Mouse (Mus musculus) cerebellum, adult 2 months (tissue): Measurements from ENCODE around the gene Cmah. TPM values are rescaled to one million over a fixed set of nuclear protein-coding genes. Genes with fewer than 3 reads are reported as not detected.

Experiments
- DNase-seq, 2 experiments: peaks; one replicate each; pipeline ENCODE4 v3.0.0; 2021
- H3K27ac ChIP-seq: fragments of 200-500 bp; 2 replicates; pipeline ENCODE4 v1.5.1; 2012; ENCODE audit warnings: low read length, control low read depth, inconsistent platforms; ENCODE audit not compliant: insufficient read depth
- H3K27me3 ChIP-seq: fragments of 200-500 bp; 2 replicates; pipeline ENCODE4 v1.6.1; 2012; ENCODE audit warnings: inconsistent platforms, mild to moderate bottlenecking, low read length, moderate library complexity; ENCODE audit not compliant: control insufficient read depth, insufficient read depth
- H3K4me1 ChIP-seq: fragments of 200-500 bp; 2 replicates; pipeline ENCODE4 v1.6.1; 2011; ENCODE audit warnings: low read length; ENCODE audit not compliant: control insufficient read depth, insufficient read depth
- H3K4me3 ChIP-seq: fragments of 200-500 bp; replicated peaks from 2 replicates; pipeline ENCODE3; 2011; ENCODE audit warnings: mild to moderate bottlenecking, low read depth, low read length, control low read depth; ENCODE audit not compliant: insufficient read depth
- CTCF ChIP-seq: fragments of 200-500 bp; IDR thresholded peaks from 2 replicates; pipeline ENCODE4 v1.5.1; 2011; ENCODE audit warnings: low read depth, mild to moderate bottlenecking, control low read depth, low read length, moderate library complexity, borderline replicate concordance; ENCODE audit not compliant: insufficient read depth
- POLR2A ChIP-seq: fragments of 200-500 bp; IDR thresholded peaks from 2 replicates; pipeline ENCODE4 v1.6.1; 2011; ENCODE audit warnings: low read length, control low read depth, borderline replicate concordance; ENCODE audit not compliant: insufficient read depth
- WGBS: fragments of 180-500 bp; shearing (Covaris S2); methylation state at CpG from one replicate; pipeline ENCODE4 v1.1.7; 2018; 5-methylcytosine and 5-hydroxymethylcytosine counted together
- polyA plus RNA-seq: library from polyadenylated mRNA; depleted of rRNA; stranded (reverse); fragments of >200 nt; gene quantifications from 2 replicates; pipeline ENCODE4 v1.2.3, GENCODE M21; 2012; rRNA removed

Cmah gene
- 0.05 and 0.10 TPM in 2 replicates for polyA plus RNA-seq

DNA sequence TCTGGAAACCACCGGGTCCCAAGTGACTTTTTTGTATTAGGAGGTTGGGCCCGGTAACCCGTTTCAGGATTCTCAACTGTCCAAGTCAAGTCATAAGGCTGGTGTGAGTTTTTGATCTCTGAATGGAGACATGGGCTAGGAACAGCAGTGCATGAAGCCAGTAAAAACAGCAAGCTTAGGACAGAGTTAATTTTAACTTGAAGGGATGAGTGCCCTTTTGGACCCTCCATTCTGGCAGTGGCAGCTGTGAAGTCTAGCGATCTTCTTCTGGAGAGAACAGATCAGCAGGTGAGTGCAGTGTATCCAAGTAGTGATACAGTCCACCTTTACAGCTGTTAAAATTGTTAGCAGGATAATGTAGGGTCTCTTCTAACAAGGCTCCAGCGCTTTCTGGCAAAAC lies at the start of gene Cmah:
TSS of gene Cmah (plus strand) at position 204 of the 400 bp plus-strand sequence.
- no peak for TF ChIP-seq POLR2A
- no peak for TF ChIP-seq CTCF
- H3K27ac ChIP-seq = no peak within 1 kb of the TSS
- 63% methylated on average over 5 of the region's 5 CpGs for WGBS
- DNase-seq = no peak
- H3K27me3 ChIP-seq = no peaks in the 10 kb centered on the region; the same call in 1 of the 2 replicates
- no peak within 1 kb of the TSS for H3K4me3 ChIP-seq
- no peaks in the 10 kb centered on the region for H3K4me1 ChIP-seq

- H3K4me3 ChIP-seq = peak overlapping the region; percentile 93
- no peaks in the 10 kb centered on the region for H3K27me3 ChIP-seq
- WGBS = 74% methylated on average over 11 of the region's 11 CpGs
- no peak for DNase-seq
- H3K27ac ChIP-seq = no peak overlapping the region
- peaks cover 5% of the 10 kb centered on the region; the same call in 1 of the 2 replicates for H3K4me1 ChIP-seq
- no peak for TF ChIP-seq POLR2A
- TF ChIP-seq CTCF = no peak
Observed at GRCm38 (mm10) chr13:24279407-24279761, 47.8 kb upstream of the Cmah start.

DNA sequence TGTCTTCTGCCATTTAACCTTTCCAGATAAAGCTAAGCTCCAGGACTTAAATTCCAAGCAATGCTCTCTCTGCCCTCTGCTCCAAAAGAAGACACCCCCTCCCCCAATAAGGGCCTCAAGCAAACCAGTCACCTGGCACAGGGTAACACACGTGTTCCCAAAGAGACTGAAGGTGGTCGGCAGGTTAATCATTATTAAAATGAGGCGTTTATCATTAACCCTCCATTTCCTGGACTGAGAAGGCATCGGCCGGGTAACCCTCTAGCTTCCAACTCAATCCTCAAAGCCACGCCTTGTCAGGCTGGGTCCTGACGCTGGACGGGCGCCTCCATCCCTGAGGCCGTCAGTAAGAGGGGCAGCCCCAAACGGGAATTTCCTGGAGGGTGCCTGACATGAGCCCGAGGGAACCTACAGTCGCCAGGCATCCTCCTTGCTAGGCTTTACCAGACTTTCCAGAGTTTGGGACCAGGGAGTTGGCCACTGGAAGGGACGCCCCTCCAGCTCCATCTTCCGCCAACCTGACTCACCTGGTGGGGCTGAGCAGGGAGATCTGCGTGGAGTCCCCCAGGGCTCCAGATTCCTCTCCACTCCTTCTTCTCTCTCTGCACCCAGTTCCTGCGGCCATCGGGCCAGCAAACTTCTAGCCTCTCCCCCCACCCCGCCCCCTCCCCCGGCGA lies 47.3 kb upstream of the Cmah start:
- H3K27ac ChIP-seq = no peak overlapping the region
- peak; percentile 33 to 52 for DNase-seq
- peaks cover 5% of the 10 kb centered on the region; the same call in 1 of the 2 replicates for H3K4me1 ChIP-seq
- 3% methylated on average over 21 of the region's 21 CpGs for WGBS
- H3K27me3 ChIP-seq = no peaks in the 10 kb centered on the region
- TF ChIP-seq POLR2A (no peak), CTCF (no peak)
- peak overlapping the region; percentile 93 for H3K4me3 ChIP-seq

DNA sequence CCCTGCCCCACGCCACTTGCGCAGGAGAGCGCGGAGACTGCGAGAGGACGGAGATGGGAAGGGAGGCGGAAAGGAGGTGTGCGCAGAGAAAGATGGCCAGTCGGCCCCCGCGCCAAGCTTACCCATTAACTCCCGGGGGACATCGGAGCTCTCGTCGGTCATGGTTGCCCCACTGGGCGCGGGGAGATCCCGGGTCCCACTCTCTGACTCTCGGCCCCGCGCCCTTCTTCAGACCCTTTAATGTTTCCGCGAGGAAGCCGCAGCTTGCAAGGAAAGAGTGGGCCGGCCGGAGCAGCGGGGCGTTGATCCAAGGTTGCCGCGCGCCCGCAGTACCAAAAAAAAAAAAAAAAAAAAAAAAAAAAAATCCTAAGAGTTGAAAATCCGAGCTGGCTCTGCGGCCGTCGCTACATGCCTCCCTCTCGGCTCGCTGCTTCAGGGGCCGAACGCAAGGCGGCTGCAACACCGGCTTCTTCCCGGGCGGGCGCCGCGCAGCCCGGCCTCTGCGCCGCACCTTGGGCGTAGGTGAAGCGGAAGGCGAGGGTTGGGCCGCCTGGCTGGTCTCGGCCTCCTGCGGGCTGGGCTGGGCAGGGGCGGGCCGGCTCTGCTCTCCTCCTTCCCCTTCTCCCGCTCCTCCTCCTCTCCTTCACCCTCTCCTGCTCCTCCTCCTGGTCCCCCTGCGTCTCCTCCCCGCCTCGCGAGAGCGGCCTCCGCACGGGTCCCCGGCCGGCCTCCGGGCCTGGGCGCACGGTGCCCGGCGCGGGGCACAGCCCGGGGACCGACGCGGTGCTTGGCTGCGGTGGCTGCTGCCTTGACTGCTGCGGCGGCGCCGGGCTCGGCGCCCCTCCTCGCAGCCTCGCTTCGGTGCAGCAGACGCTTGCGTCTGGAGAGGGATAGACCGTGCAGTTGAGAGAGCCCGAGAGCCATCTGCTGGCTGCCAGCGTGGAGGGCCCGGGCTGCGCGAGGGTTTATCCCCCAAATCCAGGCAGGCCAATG lies 46.5 kb upstream of the Cmah start, which contains the start of gene Carmil1:
TSS of gene Carmil1 (minus strand) at position 357 of the 993 bp plus-strand sequence.
- H3K27me3 ChIP-seq = no peaks in the 10 kb centered on the region
- peak; percentile 47; the same call in 1 of the 2 replicates for TF ChIP-seq POLR2A
- peak; percentile 60 for TF ChIP-seq CTCF
- WGBS = under 1% methylated on average over 94 of the region's 96 CpGs
- H3K27ac ChIP-seq = peak within 1 kb of the TSS; percentile 99
- DNase-seq = peak; percentile 88 to 91
- peaks cover 5% of the 10 kb centered on the region; the same call in 1 of the 2 replicates for H3K4me1 ChIP-seq
- peak within 1 kb of the TSS; percentile 93 for H3K4me3 ChIP-seq

GRCm38 (mm10) chr13:24287381-24287780 lies 39.8 kb upstream of the Cmah start:
- Histone ChIP-seq H3K27ac (no peak overlapping the region), H3K4me3 (no peak overlapping the region), H3K4me1 (0 out of 2 replicates have a peak, but pooled peaks cover 2% of the 10 kb centered on the region), H3K27me3 (no peaks in the 10 kb centered on the region)
- TF ChIP-seq CTCF = no peak
- TF ChIP-seq POLR2A = no peak
- WGBS = 14% methylated on average over 2 of the region's 2 CpGs
- DNase-seq = peak; percentile 36 to 80

- Histone ChIP-seq H3K4me1 (no peaks in the 10 kb centered on the region), H3K27me3 (no peaks in the 10 kb centered on the region), H3K27ac (no peak overlapping the region), H3K4me3 (no peak overlapping the region)
- TF ChIP-seq CTCF (peak; percentile 80), POLR2A (no peak)
- 15% methylated on average over 4 of the region's 4 CpGs for WGBS
- DNase-seq = peak; percentile 37 to 59
Observed at GRCm38 (mm10) chr13:24297252-24297651, 30.0 kb upstream of the Cmah start.

- Histone ChIP-seq H3K27ac (no peak overlapping the region), H3K4me1 (no peaks in the 10 kb centered on the region), H3K4me3 (no peak overlapping the region), H3K27me3 (no peaks in the 10 kb centered on the region)
- TF ChIP-seq CTCF = no peak
- no peak for TF ChIP-seq POLR2A
- no peak for DNase-seq
- 77% methylated on average over 4 of the region's 4 CpGs for WGBS
Observed at GRCm38 (mm10) chr13:24305486-24305885, 21.7 kb upstream of the Cmah start.

DNA sequence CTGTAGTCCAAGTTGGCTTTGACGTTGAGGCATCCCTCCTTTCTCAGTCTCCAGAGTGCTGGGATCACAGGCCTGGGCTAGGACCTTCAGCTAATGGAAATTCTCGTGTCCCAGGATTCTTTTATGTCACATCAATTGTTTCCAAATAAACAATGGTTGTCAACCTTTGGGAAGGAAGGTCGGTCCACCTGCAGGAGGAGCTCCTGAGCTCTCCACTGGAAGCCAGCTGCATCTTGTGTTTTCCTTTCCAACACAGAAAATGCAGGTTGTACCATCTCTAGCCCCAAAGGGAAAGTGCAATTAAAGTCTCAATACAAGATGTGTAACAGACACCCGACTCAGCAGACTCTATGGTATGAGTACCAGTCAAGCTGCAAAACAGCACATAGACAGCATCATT lies 21.0 kb upstream of the Cmah start:
- H3K4me1 ChIP-seq = no peaks in the 10 kb centered on the region
- TF ChIP-seq POLR2A = no peak
- TF ChIP-seq CTCF = no peak
- 50% methylated on average over 4 of the region's 4 CpGs for WGBS
- no peak overlapping the region for H3K4me3 ChIP-seq
- H3K27ac ChIP-seq = no peak overlapping the region
- no peaks in the 10 kb centered on the region for H3K27me3 ChIP-seq
- no peak for DNase-seq
